Mouse (Mus musculus): Measurements from ENCODE around the gene Gm47841. TPM values are rescaled to one million over a fixed set of nuclear protein-coding genes. Genes with fewer than 3 reads are reported as not detected.

The Gm47841 gene
- total RNA-seq (2021), result not detected
- long read RNA-seq, experiment 1, result 0 reads
- long read RNA-seq, experiment 2, result 0 reads

- DNase-seq (ENCODE audit: low spot score), result no peak
Measured at GRCm38 (mm10) chr15:101047194-101047555, at the start of gene Gm47841. Gm47841 (minus strand) TSS chr15:101047397.

- DNase-seq (ENCODE audit: low spot score), result no peak
Measured at GRCm38 (mm10) chr15:101095392-101095791, 48.2 kb upstream of the Gm47841 start.

- DNase-seq (ENCODE audit: low spot score), result no peak
Measured at GRCm38 (mm10) chr15:101094979-101095378, 47.8 kb upstream of the Gm47841 start.

GRCm38 (mm10) chr15:101093988-101094387 is 46.8 kb upstream of the Gm47841 start:
- DNase-seq (ENCODE audit: low spot score), result no peak

GRCm38 (mm10) chr15:101092829-101093648 is 45.8 kb upstream of the Gm47841 start:
- peak; percentile 53 for DNase-seq (ENCODE audit: low spot score)

GRCm38 (mm10) chr15:101092121-101092828 is 45.1 kb upstream of the Gm47841 start:
- no peak for DNase-seq (ENCODE audit: low spot score)

- DNase-seq (ENCODE audit: low spot score), result no peak
Measured at GRCm38 (mm10) chr15:101091551-101091950, 44.4 kb upstream of the Gm47841 start.

- no peak for DNase-seq (ENCODE audit: low spot score)
Measured at GRCm38 (mm10) chr15:101088291-101088690, 41.1 kb upstream of the Gm47841 start.

- peak; percentile 78 for DNase-seq (ENCODE audit: low spot score)
Measured at GRCm38 (mm10) chr15:101086956-101087355, 39.8 kb upstream of the Gm47841 start.

- DNase-seq (ENCODE audit: low spot score), result no peak
Measured at GRCm38 (mm10) chr15:101086451-101086850, 39.3 kb upstream of the Gm47841 start.

- no peak for DNase-seq (ENCODE audit: low spot score)
Measured at GRCm38 (mm10) chr15:101084499-101084898, 37.3 kb upstream of the Gm47841 start.

GRCm38 (mm10) chr15:101082236-101082635 is 35.0 kb upstream of the Gm47841 start:
- DNase-seq (ENCODE audit: low spot score), result peak; percentile 44

GRCm38 (mm10) chr15:101081035-101081548 is 33.9 kb upstream of the Gm47841 start:
- DNase-seq (ENCODE audit: low spot score), result peak; percentile 12

- DNase-seq (ENCODE audit: low spot score), result no peak
Measured at GRCm38 (mm10) chr15:101080031-101080520, 32.9 kb upstream of the Gm47841 start.

- peak; percentile 87 for DNase-seq (ENCODE audit: low spot score)
Measured at GRCm38 (mm10) chr15:101078731-101079156, 31.5 kb upstream of the Gm47841 start.

GRCm38 (mm10) chr15:101077813-101078730 is 30.9 kb upstream of the Gm47841 start, which contains the start of gene Fignl2:
Fignl2 (minus strand) TSS chr15:101078567.
- DNase-seq (ENCODE audit: low spot score), result peak; percentile 9

- DNase-seq (ENCODE audit: low spot score), result peak; percentile 4
Measured at GRCm38 (mm10) chr15:101077001-101077812, 30.0 kb upstream of the Gm47841 start.

- no peak for DNase-seq (ENCODE audit: low spot score)
Measured at GRCm38 (mm10) chr15:101076071-101077000, 29.1 kb upstream of the Gm47841 start.

GRCm38 (mm10) chr15:101075656-101076055 is 28.5 kb upstream of the Gm47841 start:
- DNase-seq (ENCODE audit: low spot score), result no peak

Measured in gastrocnemius, adult 18-20 months (tissue).